Mouse (Mus musculus): ENCODE data around the gene Cd248.
"Not testable (repeated sequence)": the region's sequence is repeated elsewhere in the genome, so short reads cannot be mapped to it uniquely, and the experiment has no call there.

The Cd248 gene

DNA sequence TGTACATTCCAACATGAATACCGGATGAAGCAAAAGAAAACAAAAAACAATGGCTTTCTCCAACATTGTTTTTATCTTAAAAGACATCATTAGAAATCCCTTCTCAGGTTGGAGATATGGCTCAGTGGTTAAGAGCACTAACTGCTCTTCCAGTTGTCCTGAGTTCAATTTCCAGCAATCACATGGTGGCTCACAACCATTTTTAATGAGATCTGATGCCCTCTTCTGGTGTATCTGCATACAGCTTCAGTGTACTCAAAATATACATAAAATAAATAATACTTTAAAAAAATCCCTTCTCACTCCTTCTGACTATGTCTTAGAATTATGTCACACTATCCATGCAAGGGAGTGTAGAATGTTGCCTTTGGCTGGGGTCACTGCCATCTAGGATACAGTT, 11.4 kb downstream of the Cd248 start:
- no peak for DNase-seq

DNA sequence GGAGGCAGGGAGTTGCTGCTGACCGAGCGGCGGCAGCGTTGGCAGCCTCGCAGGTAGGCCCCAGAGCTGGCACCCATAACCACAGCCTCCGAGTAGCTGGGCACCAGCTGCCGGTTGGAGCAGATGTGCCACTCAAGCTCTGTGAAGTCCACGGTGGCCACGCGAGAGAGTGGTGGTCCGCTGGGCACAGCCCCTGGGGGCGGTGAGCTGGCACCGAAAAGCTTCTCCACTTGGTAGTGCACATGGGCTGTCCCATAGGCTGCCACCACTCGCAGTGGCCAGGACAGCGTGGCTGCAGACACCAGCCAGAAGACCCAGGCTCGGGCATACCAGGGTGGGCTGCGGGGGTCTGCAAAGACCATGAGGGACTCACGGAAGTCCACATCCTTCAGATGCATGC, 14.1 kb downstream of the Cd248 start:
- no peak for DNase-seq

DNA sequence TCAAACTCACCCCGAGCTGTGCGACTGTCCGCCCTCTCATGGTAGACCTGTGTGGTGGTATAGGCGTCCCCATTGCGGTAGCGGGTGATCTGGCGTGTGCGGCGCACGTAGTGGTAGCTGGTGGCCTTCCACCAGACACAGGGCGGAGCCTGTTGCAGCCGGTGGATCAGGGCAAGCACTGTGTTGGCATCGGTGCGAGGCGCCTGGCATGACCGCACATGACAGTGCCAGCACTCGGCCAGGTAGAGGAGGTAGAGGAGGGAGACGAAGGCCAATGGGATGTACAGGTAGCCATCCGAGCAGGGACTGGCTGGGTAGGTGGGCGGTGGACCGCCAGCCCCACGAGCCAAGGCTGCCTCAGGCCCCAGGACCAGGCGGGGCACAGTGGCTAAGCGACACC, 14.7 kb downstream of the Cd248 start:
- no peak for DNase-seq

DNA sequence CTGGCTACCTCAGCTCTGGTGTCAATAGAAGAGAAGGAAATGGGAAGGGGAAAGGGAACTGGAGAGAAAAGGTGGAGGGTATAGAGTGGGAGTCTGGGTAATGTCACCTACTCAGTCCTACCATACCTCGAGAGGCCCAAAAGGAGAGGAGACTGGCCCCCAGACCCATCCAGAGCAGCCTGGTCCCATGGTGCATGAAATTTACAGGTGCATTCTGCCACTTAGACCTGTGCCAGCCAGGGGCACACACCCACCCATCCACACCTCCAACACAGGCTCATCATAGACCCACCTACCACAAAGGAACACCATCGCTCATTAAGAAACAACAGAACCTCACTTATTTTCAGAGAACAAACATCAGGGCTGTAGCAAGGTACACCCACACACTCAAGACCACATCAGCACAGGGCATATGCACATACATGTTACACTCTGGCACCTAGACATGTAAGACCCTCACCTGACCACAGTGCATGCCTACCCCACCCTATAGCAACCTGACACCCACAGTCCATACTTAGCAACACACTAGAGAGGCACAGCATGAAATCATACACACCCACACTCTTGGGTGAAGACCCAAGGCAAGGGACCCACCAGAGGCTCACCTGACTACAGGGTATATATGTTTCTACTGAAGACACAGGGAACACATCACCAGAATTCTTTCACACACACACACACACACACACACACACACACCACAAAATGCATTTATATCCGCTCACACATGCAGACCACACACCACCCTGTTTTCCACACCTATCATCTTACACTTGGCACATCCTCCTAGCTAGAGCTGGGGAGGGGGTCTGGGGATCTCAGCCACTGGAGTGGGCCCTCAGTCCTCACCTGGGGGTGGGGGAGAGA, 16.3 kb downstream of the Cd248 start:
- DNase-seq = no peak

DNA sequence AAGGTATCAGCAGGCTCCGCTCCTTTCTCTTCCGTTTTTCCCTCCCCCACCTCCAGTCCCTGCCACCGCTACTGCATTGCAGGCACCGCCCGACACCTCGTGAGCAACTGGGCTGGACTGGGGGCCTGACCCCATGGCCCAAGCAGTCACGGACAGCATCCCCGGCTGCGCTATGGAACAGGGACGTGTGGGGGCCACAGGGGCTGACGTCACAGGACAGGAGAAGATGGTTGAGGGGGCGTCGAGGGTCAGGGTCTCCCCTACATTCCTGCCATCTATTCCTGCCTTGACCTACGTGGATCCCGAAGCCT, 16.9 kb downstream of the Cd248 start:
- no peak for DNase-seq

DNA sequence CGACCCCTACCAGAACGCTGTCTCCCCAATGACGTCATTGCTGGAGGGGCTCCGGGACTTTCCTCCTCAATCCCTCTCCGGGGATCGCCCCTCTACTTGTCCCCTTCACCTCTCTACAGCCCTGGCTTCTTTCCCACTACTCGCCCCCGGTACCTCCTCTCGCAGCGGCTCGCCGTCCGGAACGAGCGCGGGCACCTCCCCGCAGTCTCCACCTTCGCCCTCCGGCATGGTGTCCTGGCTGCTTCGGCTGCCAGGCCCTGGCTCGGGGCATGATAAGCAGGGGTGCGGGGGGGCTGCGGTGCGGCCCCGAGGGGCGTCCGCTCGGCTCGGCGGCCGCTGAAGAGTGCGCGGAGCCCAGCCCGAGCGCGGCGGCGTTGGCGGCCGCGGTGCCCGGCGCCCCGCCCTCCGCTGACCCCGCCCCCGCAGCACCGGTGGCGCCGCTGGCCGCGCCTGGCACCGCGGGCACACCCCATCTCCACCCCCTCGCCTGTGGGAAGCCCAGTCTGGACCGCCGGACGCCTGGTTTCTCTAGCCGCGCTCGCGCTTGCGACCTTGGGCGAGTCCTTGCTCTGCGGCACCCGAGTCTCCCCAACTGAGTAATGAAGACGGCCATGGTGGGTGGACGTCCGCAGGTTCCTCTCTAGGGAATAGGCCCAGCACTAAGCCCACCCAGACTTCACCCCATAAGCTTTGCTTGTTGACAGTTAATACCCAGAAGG, 17.4 kb downstream of the Cd248 start, which contains the start of gene Tmem151a:
Gene Tmem151a, minus strand, starts transcription at position 387 of the 719 bp plus-strand sequence.
- DNase-seq = no peak

DNA sequence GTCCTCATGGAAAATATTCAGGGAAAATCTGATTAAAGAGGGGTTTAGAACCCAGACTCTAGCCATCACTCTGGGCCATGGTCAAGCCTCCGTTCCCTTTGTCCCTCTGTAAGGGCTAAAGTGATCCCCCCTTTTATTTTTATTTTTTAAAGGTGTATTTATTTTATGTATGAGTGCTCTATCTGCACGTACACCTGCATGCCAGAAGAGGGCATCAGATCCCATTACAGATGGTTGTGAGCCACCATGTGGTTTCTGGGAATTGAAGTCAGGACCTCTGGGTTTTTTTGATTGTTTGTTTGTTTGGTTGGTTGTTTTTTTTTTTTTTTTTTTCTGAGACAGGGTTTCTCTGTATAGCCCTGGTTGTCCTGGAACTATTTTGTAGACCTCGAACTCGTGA, 18.7 kb downstream of the Cd248 start:
- DNase-seq = not testable (repeated sequence)

DNA sequence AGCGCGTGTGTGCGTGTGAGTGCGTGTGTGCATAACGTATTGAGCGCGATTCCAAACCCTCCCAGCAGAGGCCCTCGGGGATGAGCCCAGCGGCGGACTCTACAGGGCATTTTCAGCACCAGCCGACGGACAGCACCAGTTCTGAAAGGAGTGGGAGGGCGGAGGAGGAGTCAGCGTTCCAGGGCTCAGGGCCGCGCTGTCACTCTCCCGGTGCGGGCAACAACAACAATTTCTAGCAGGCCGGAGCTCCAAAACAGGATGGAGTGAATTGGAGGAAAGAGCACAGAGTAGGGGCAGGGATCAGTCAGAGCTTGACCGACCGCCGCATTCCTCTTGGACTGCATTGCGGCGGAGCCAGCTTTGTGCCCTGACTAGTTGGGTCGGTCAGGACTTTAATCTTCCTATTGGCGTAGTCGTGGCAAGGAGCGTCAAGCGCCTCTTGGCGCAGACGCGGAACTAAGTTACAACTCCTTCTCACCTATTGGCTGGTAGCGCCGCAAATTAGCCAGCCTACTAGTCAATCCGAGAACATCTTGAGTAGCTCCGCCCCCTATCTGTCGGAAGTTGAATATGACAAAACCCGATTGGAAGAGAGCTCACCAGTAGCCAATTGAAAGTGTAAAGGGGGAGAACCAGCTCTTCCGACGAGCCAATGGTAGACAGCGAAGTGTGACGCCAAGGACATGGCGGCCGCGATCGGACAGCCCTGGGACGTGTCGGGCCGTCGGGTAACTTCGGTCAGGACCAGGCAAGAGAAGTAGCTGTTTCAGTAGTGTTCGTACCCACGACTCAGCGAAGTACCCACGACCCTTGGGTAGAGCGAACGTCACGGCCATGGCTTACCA, 20.2 kb downstream of the Cd248 start, which contains the start of gene Yif1a:
Gene Yif1a, plus strand, starts transcription at position 655 of the 845 bp plus-strand sequence.
- DNase-seq = peak; percentile 92

DNA sequence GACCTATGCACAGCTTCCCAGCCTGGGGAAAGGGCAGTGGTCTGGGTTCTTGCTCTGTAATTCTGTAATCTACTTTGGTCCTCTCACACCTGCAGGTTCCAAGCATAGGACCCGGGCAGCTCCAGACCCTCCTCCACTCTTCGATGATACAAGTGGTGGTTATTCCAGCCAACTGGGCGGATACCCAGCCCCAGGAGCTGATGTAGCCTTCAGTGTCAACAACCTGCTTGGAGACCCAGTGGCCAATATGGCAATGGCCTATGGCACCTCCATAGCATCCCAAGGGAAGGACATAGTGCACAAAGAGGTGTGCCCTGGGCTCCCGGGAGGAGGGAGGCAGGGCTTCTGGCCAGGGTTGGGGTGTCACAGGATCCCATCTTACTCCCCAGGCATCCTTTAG, 21.4 kb downstream of the Cd248 start:
- no peak for DNase-seq

DNA sequence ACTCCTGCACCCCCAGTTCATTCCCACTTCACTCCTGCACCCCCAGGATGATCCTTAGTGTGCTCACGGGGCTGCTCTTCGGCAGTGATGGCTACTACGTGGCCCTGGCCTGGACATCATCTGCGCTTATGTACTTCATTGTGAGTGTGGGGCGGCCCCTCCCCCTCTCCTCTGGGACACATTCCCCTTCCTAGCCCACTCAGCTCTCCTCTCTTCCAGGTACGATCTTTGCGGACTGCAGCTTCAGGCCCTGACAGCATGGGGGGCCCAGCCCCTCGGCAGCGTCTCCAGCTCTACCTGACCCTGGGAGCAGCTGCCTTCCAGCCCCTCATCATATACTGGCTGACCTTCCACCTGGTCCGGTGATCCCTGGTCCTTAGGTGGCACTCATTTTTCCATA, 24.2 kb downstream of the Cd248 start:
- DNase-seq = no peak

DNA sequence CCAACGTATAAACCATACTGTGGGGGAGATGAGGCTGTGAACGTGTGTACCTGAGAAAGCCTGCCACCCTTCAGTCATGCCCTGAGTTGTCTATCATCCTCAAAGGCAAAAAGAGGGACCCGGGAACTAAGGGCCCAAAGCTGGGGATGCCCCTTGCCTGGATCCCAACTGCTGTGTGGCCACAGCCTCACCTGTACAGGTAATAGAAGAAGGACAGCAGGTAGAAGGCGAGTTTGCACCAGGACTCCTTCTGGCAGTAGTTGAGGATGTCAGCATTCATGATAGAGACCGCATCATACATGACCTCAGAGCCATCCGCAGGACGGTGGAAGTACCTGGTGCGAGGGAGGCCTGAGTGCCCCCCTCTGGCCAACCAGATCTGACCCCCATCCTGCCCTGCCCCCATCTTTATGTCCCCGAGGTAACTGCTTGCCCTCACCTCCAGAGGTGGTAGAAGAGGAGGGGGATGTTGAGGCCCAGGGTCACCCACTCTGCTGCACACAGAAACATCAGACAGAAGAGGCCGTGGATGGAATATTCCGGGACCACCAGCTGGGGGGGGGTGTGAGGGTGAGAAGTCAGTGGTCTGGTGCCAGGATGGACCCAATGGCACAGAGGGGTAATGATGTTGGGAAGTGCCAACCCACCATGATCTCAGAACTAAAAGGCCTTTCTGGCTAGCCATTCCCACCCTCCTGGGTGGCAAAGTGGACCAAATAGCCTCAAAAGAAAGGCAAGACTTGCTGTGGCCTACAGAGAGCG, 25.8 kb downstream of the Cd248 start:
- DNase-seq = no peak

DNA sequence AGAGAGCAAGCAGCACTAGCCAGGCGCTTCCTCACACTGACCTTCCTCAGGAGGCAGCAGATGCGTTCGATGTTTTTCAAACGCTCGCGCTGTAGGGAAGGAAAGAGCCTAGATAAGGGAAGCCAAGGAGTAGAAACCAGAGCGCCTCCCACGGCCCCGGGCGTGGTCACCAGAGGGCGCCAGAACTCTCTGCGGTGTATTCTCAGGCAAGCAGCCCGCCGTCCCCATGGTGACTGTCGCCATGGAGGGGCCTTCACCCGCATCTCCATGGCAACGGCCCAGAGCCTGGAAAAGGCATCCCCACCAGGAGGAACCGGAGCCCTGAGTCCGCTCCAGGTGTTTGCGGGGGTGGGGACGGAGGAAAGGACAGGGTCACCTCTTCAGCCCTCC, 26.4 kb downstream of the Cd248 start:
- peak; percentile 91 for DNase-seq

DNA sequence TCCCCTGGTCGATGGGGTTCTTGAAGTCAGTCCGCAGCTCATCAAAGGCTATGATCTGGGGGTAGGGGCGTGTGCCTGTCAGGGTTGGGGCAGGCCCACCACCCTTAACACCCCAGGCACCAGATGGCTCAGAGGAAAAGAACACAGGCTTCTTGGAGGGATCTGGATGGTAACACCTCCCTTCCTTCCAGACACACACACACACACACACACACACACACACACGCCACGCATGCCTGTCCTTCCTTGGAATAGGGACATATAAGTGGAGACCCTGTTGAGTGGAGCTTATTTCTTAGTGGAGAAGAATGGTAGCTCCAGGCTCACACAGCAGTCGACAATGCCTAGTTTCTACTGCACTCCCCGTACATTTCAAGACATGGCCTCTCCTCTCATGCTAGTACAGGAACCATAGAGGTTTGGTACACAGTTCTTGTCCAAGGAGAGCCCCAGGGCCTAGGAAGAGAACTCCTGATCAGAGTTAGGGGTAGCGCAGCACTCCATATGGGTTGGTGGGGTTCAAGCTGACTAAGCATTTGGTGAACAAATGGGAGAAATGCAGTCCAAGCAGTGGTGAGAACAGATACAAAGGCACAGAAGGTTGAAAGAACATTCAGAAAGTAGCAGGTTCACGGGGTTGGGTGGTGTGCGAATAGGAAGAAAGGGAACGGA, 27.0 kb downstream of the Cd248 start:
- DNase-seq = no peak

DNA sequence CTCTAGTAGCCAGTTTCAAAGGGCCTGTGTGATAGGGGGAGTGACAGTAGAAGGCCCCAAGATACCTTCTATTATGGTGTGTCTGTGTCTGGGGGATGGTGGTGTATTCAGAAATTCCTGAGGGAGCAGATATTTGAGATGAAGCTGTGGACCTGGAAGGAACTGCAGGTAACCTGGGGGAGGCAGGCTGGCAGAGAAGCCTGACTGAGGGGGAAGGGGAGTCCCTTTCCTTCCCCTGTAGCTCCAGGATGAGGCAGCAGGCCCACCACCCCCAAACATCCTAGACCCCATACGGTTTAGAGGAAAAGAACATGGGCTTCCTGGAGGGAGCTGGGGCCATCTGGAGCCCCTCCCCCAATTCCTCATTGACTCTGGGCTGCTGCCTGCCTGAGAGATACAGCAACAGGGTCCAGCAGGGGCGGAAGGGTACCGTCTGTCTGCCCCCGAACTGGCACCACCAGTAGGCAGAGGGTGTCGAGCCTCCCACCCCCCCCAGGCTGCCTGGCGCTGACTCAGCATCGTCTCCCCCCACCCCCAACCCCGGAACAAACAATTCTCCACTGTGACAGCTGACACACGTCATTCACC, 28.1 kb downstream of the Cd248 start:
- no peak for DNase-seq

DNA sequence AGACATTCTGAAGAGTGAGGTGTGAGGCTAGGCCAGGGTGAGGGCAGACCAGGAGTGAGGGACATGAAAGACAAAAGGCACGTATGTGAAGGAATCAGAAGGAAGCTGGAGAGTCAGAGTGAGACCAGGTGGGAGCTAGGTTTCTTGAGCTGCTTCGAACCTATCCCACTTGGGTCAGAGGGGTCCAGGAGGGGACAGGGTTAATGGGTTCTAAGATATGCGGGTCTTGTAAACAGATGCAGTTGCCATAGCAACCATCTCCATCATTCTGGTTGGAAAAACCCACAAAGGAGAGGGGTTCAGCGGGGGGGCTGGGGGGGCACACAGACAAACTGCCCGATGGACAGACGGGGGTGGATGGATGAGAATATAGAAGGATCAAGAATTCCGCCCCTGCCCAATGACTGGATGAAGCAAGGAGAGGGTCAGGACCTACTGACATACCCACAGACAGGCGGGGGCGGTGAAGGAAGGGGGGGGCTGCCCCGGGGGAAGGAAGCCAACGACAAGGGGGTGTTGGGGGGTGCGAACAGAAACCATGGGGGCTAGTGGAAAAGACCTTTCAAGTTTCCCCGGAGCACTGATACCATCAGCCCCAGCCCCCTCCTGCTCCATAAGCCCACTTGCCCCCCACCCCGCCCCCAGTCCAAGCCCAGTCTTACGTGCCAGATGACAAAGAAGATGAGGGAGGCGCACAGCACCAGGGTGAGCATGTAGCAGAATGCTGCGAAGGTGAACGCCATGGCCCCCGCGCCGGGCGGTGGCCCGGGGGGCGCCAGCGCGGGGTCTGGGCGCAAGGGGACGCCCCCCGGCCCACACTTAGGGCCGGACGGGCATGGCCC, 29.9 kb downstream of the Cd248 start:
- DNase-seq = no peak

DNA sequence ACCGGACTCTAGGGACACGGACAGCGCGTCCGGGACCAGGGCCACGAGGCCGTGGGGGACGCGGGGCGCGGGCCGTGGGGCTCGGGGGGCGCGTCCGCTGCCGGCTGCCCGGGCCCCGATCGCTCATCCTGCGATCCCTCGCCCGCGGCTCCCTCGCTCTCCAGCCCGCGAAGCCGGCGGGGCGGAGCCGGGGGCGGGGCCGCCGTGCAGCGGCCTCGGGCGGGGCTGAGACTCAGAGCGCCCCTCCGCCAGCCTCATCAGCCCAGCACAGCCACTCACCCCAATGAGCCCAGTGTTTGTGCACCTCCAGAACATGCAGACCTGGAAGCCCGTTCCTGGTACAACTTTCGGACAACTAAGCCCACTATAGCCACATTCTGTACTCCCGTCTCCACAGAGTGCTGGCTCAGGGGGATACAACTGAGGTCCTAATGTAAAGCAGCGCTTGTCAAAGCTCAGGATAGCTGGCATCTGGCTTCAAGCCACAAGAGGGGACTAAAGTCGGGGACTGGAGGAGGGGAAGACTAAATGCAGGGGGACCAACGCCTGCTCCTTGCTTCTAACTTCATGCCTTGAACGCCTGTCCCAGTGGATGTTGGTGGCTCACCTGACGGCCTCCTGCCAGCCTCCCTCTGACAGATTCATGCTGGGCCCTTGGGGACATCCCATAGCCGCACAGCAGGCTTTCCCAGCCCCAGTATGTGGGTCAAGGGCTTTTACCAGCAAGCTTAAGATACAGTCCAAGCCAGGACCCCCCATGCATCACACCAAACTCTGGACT, 30.7 kb downstream of the Cd248 start, which contains the start of gene Cnih2:
Gene Cnih2, minus strand, starts transcription at position 159 of the 781 bp plus-strand sequence.
- DNase-seq = peak; percentile 78

DNA sequence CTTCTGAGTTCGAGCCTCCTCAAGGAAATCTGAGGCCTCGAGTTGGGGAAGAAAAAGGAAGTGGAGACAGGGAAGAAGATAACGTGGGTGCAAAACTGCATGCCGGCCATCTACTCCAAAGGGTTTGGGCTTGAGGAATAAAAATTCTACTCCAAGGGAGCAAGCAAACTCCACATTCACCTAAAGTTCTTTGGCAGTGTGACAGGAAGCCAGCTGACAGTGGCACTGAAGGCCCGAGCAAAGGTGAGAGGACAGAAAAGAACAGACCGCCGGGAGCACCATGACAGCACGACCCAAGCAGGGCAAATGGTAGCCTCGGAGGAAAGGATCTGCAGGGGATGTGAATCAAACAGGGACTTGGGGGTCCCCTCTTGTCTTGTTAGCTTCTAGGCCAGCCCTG, 38.2 kb downstream of the Cd248 start:
- no peak for DNase-seq

DNA sequence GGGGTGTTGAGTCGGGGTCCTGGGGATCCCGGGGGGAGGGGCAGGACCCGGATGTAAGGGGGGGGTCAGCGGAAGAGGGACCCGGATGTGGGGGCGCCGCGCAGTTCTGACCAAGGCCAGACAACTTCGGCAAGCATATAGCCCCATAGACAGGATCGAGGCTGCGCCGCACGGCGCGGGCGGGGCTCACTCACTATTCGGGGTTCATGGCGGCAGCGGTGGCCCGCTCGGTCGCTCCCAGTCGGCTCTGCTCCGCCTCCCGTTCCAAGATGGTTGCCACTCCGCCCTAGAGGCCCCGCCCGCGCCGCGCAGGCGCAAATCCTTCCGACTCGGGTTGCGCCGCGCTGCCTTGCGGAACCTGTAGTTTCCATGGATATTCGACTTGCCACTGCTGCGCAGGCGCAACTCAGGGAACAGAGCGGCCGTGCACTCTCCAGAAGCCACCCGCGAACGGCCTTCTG, 38.9 kb downstream of the Cd248 start, which contains the start of gene Rab1b:
Gene Rab1b, minus strand, starts transcription at position 342 of the 461 bp plus-strand sequence.
- peak; percentile 98 for DNase-seq

DNA sequence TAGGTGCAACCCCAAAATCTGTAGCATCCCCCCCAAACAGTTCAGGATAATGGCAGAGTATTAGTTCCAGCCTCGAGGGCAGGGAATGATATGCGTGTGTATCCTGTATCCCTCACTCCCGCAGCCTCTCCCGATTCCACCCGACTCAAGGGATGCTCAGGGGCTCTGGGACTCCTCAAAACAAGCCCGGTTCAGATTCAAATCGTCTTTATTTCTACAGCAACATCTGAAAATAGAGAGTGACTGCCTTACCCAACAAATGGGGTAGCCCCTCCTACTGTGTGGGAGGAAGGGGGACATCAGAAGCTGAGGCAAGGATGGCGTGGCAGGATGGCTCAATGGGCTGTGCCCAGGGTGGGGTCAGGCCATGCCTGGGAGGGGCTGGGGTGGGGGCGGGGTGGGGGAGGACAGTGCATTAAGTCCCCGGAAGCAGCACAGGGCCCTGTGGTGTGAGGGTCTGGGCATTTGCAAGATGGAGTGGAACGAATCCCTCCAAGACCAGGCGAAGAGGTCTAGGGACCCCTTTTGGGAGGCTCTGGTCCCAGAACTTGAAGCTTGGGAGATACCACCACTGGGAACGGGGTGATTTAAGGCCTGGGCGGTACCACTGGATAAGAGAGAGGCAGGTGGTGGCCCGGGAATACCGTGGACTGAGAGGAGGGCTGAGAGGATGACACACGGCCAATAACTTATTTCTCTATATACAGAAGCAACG, 39.8 kb downstream of the Cd248 start:
- peak; percentile 30 for DNase-seq
